Mouse (Mus musculus) MEL (cell line): ENCODE measurements around the gene Plxna3. TPM values are rescaled to one million over a fixed set of nuclear protein-coding genes. Genes with fewer than 3 reads are reported as not detected.
A peak's percentile ranks its signal among the peaks of the same experiment; 100 is the strongest.

Experiments
- DNase-seq: peaks from one replicate; pipeline ENCODE4 v3.0.0; 2011; ENCODE audit warnings: low read depth, low spot score
- H3K27ac ChIP-seq: 2 replicates; pipeline ENCODE4 v1.5.1; 2012; ENCODE audit warnings: low read depth, mild to moderate bottlenecking, control low read depth, low read length, moderate library complexity; ENCODE audit not compliant: control insufficient read depth
- H3K27me3 ChIP-seq, 2 experiments: fragments of 150-350 bp in 1 of 2; sonication (generic) in 1 of 2; 2 replicates each; pipeline ENCODE4 v1.6.1; 2012; ENCODE audit warnings: low read length in 2 of 2, mild to moderate bottlenecking in 2 of 2, improper control_type of control experiment in 1 of 2, moderate library complexity in 1 of 2; ENCODE audit not compliant: insufficient read depth in 2 of 2, control insufficient read depth in 1 of 2
- H3K36me3 ChIP-seq, 2 experiments: 2 replicates each; pipeline ENCODE4 v1.6.1; 2012 to 2014; ENCODE audit warnings: low read length in 2 of 2, improper control_type of control experiment in 1 of 2, inconsistent platforms in 1 of 2, mild to moderate bottlenecking in 1 of 2; ENCODE audit not compliant: insufficient read depth in 2 of 2, control insufficient read depth in 1 of 2
- H3K4me1 ChIP-seq, 2 experiments: fragments of 150-350 bp in 1 of 2; sonication (generic) in 1 of 2; 2 replicates each; pipeline ENCODE4 v1.6.1; 2012; ENCODE audit warnings: low read length in 2 of 2, improper control_type of control experiment in 1 of 2, mild to moderate bottlenecking in 1 of 2; ENCODE audit not compliant: insufficient read depth in 2 of 2, control insufficient read depth in 1 of 2
- H3K4me3 ChIP-seq, 2 experiments: fragments of 150-350 bp in 1 of 2; sonication (generic) in 1 of 2; 2 replicates each; pipeline ENCODE4 v1.5.1; 2012; ENCODE audit warnings: low read depth in 2 of 2, low read length in 2 of 2, mild to moderate bottlenecking in 2 of 2, moderate library complexity in 2 of 2, control low read depth in 1 of 2, improper control_type of control experiment in 1 of 2; ENCODE audit not compliant: control insufficient read depth in 1 of 2, insufficient read depth in 1 of 2
- H3K79me2 ChIP-seq: 2 replicates; pipeline ENCODE4 v1.6.1; 2012; ENCODE audit warnings: mild to moderate bottlenecking, low read length, moderate library complexity; ENCODE audit not compliant: control insufficient read depth, poor library complexity, insufficient read depth
- H3K9ac ChIP-seq: 2 replicates; pipeline ENCODE4 v1.6.1; 2012; ENCODE audit warnings: low read depth, mild to moderate bottlenecking, control low read depth, low read length, moderate library complexity; ENCODE audit not compliant: control insufficient read depth, poor library complexity, severe bottlenecking
- H3K9me3 ChIP-seq: fragments of 150-350 bp; sonication (generic); replicated peaks from 2 replicates; pipeline ENCODE4 v1.6.1; 2012; ENCODE audit warnings: mild to moderate bottlenecking, low read length, improper control_type of control experiment, moderate library complexity; ENCODE audit not compliant: insufficient read depth
- CTCF ChIP-seq, 3 experiments: IDR thresholded peaks in 2 of 3; conservative IDR thresholded peaks in 1 of 3; 2 replicates each; pipeline ENCODE4 v1.5.1; 2011 to 2012; ENCODE audit warnings: low read length in 3 of 3, low read depth in 2 of 3, mild to moderate bottlenecking in 2 of 3, improper control_type of control experiment in 1 of 3, inconsistent platforms in 1 of 3, mixed read lengths in 1 of 3, moderate library complexity in 1 of 3; ENCODE audit not compliant: control insufficient read depth in 1 of 3, insufficient read depth in 1 of 3, poor library complexity in 1 of 3, severe bottlenecking in 1 of 3
- E2F4 ChIP-seq: IDR thresholded peaks from 2 replicates; pipeline ENCODE4 v1.6.1; 2011; ENCODE audit warnings: low read depth, low read length, improper control_type of control experiment, borderline replicate concordance
- GATA1 ChIP-seq: IDR thresholded peaks from 2 replicates; pipeline ENCODE4 v1.6.1; 2011; ENCODE audit warnings: low read depth, low read length, improper control_type of control experiment
- HCFC1 ChIP-seq: IDR thresholded peaks from 2 replicates; pipeline ENCODE4 v1.6.1; 2012; ENCODE audit warnings: low read depth, mild to moderate bottlenecking, inconsistent platforms, low read length, improper control_type of control experiment, moderate library complexity
- JUND ChIP-seq: IDR thresholded peaks from 2 replicates; pipeline ENCODE4 v1.6.1; 2011; ENCODE audit warnings: low read depth, mild to moderate bottlenecking, improper control_type of control experiment, low read length
- KAT2A ChIP-seq: conservative IDR thresholded peaks from 2 replicates; pipeline ENCODE4 v1.6.1; 2012; ENCODE audit warnings: low read depth, low read length, improper control_type of control experiment, inconsistent platforms
- MAFK ChIP-seq: IDR thresholded peaks from 2 replicates; pipeline ENCODE4 v1.6.1; 2011; ENCODE audit warnings: low read depth, mild to moderate bottlenecking, low read length, improper control_type of control experiment, borderline replicate concordance
- MXI1 ChIP-seq: IDR thresholded peaks from 2 replicates; pipeline ENCODE4 v1.6.1; 2011; ENCODE audit warnings: mild to moderate bottlenecking, low read depth, low read length, improper control_type of control experiment
- MYB ChIP-seq: IDR thresholded peaks from 2 replicates; pipeline ENCODE4 v1.6.1; 2011; ENCODE audit warnings: mild to moderate bottlenecking, low read depth, low read length, improper control_type of control experiment
- MYC ChIP-seq: IDR thresholded peaks from 2 replicates; pipeline ENCODE4 v1.6.1; 2011; ENCODE audit warnings: low read depth, mild to moderate bottlenecking, low read length, improper control_type of control experiment, moderate library complexity
- NELFE ChIP-seq: IDR thresholded peaks from 2 replicates; pipeline ENCODE4 v1.6.1; 2011; ENCODE audit warnings: low read depth, low read length, improper control_type of control experiment
- NRF1 ChIP-seq: IDR thresholded peaks from 2 replicates; pipeline ENCODE4 v1.6.1; 2014; ENCODE audit warnings: low read depth, mild to moderate bottlenecking, inconsistent platforms, low read length, improper control_type of control experiment, moderate library complexity; ENCODE audit not compliant: poor library complexity, insufficient read depth, severe bottlenecking
- POLR2A ChIP-seq, 2 experiments: IDR thresholded peaks; 2 replicates each; pipeline ENCODE4 v1.6.1; 2011 to 2012; ENCODE audit warnings: low read length in 2 of 2, mild to moderate bottlenecking in 2 of 2, control low read depth in 1 of 2, improper control_type of control experiment in 1 of 2, low read depth in 1 of 2, moderate library complexity in 1 of 2; ENCODE audit not compliant: control insufficient read depth in 1 of 2, insufficient read depth in 1 of 2, poor library complexity in 1 of 2
- POLR2AphosphoS5 ChIP-seq: IDR thresholded peaks from 2 replicates; pipeline ENCODE4 v1.6.1; 2012; ENCODE audit warnings: low read depth, borderline replicate concordance, mild to moderate bottlenecking, inconsistent platforms, low read length, moderate library complexity, mixed read lengths
- RAD21 ChIP-seq: IDR thresholded peaks from 2 replicates; pipeline ENCODE4 v1.6.1; 2011; ENCODE audit warnings: mild to moderate bottlenecking, low read depth, low read length, improper control_type of control experiment
- TAL1 ChIP-seq: IDR thresholded peaks from 2 replicates; pipeline ENCODE4 v1.6.1; 2012; ENCODE audit warnings: mild to moderate bottlenecking, inconsistent platforms, low read length, moderate library complexity, mixed read lengths
- TBP ChIP-seq: IDR thresholded peaks from 2 replicates; pipeline ENCODE4 v1.8.0; 2011; ENCODE audit warnings: low read depth, low read length, improper control_type of control experiment
- TCF12 ChIP-seq: IDR thresholded peaks from 2 replicates; pipeline ENCODE4 v1.6.1; 2014; ENCODE audit warnings: low read depth, mild to moderate bottlenecking, inconsistent platforms, low read length, improper control_type of control experiment, moderate library complexity
- USF2 ChIP-seq, 2 experiments: IDR thresholded peaks; 2 replicates each; pipeline ENCODE4 v1.6.1; 2011 to 2012; ENCODE audit warnings: improper control_type of control experiment in 2 of 2, low read length in 2 of 2, borderline replicate concordance in 1 of 2, inconsistent platforms in 1 of 2, low read depth in 1 of 2, mild to moderate bottlenecking in 1 of 2; ENCODE audit not compliant: insufficient read depth in 1 of 2
- ZMIZ1 ChIP-seq: IDR thresholded peaks from 2 replicates; pipeline ENCODE4 v1.6.1; 2012; ENCODE audit warnings: low read depth, mild to moderate bottlenecking, inconsistent platforms, low read length, improper control_type of control experiment, moderate library complexity
- polyA plus RNA-seq, 2 experiments: library from polyadenylated mRNA; stranded (reverse) in 1 of 2; unstranded in 1 of 2; fragments of >175 nt in 1 of 2; fragments of >200 nt in 1 of 2; gene quantifications; 2 replicates each; pipeline versions ENCODE4 v1.2.1 to v1.2.4; 2012; ENCODE audit warnings: low replicate concordance in 2 of 2, low read depth in 1 of 2; ENCODE audit not compliant: insufficient read length in 2 of 2, insufficient read depth in 1 of 2, missing spikeins in 1 of 2
- total RNA-seq: library from RNA; depleted of rRNA; stranded (reverse); fragments of 300-350 nt; gene quantifications from 2 replicates; pipeline ENCODE4 v1.2.3, GENCODE M21; 2012; rRNA removed

The Plxna3 gene
- total and polyA plus RNA-seq, 3 experiments = 8.3 to 13.7 TPM; not detected in 1

- Histone ChIP-seq H3K4me3 (peak within 1 kb of the TSS; percentile 80 to 85), H3K27me3 (no peaks in the 10 kb centered on the region), H3K9me3 (no peaks in the 10 kb centered on the region), H3K9ac (peak within 1 kb of the TSS; percentile 79), H3K27ac (peak within 1 kb of the TSS; percentile 83), H3K79me2 (no peaks in the 10 kb centered on the region; the same call in 1 of the 2 replicates), H3K4me1 (peaks cover 0 to 6% of the 10 kb centered on the region in 2 experiments; a peak in 1 of 4 replicates)
- TF ChIP-seq MYB (no peak), ZMIZ1 (no peak), MYC (no peak), HCFC1 (peak; percentile 73), GATA1 (0 out of 2 replicates have a peak, but pooled peaks have one; percentile 33), USF2 (IDR thresholded peaks at IDR 0.05; ENCODE audit: borderline replicate concordance in 1 of 2, insufficient read depth in 1 of 2, low read depth in 1 of 2, low read length in 2 of 2) (no peak), MAFK (no peak), E2F4 (no peak), RAD21 (peak; percentile 0; the same call in 1 of the 2 replicates), NRF1 (no peak), NELFE (peak; percentile 73), JUND (peak; percentile 42; the same call in 1 of the 2 replicates), TBP (peak; percentile 65; the same call in 1 of the 2 replicates), TCF12 (peak; percentile 32; the same call in 1 of the 2 replicates), TAL1 (peak; percentile 46), POLR2A (IDR thresholded peaks at IDR 0.05; ENCODE audit: control insufficient read depth in 1 of 2, insufficient read depth in 1 of 2, low read depth in 1 of 2, low read length in 2 of 2, poor library complexity in 1 of 2) (peak; percentile 44 to 80; a peak in 3 of 4 replicates), POLR2AphosphoS5 (no peak), MXI1 (peak; percentile 35; the same call in 1 of the 2 replicates), CTCF (IDR thresholded peaks at IDR 0.05 in 2 of 3, conservative IDR thresholded peaks at IDR 0.05 in 1 of 3; ENCODE audit: control insufficient read depth in 1 of 3, insufficient read depth in 1 of 3, low read depth in 2 of 3, low read length in 3 of 3, poor library complexity in 1 of 3, severe bottlenecking in 1 of 3) (peak in 1 of 3 experiments; percentile 20; a peak in 1 of 6 replicates), KAT2A (no peak)
- TF ChIP-seq, all 39 proteins: peak for 11
- DNase-seq = peak; percentile 94
- H3K36me3 ChIP-seq = peaks cover 0 to 10% of the 10 kb centered on the region in 2 experiments; a peak in 2 of 4 replicates
Measured at GRCm38 (mm10) chrX:74392535-74393443, 63.9 kb downstream of the Plxna3 start, which contains the start of the genes Fam3a and Ikbkg. Gene Fam3a, minus strand, starts transcription at chrX:74393272. Gene Ikbkg, plus strand, starts transcription at chrX:74393290.

Other genes with a start within 250 kb of the Plxna3 start
- gene Opn1mw, start 201.6 kb upstream of the Plxna3 start, total RNA-seq = not detected in 2 replicates
- not detected for gene Opn1mw, start 201.6 kb upstream of the Plxna3 start, polyA plus RNA-seq
- 12.5 and 16.2 TPM in 2 replicates for gene Mecp2, start 193.7 kb upstream of the Plxna3 start, total RNA-seq
- gene Mecp2, start 193.7 kb upstream of the Plxna3 start, polyA plus RNA-seq = 10 to 100 TPM in 1 of 2 experiments, not detected in 1; 20.7 TPM
- gene Tex28, start 161.2 kb upstream of the Plxna3 start, total RNA-seq = not detected in 2 replicates
- gene Tex28, start 161.2 kb upstream of the Plxna3 start, polyA plus RNA-seq = not detected
- gene Tktl1, start 151.8 kb upstream of the Plxna3 start, total RNA-seq = not detected in 2 replicates
- gene Tktl1, start 151.8 kb upstream of the Plxna3 start, polyA plus RNA-seq = under 1 TPM in 1 of 2 experiments, not detected in 1; 0.04 TPM
- gene Flna, start 79.2 kb upstream of the Plxna3 start, total RNA-seq = 111 and 155 TPM in 2 replicates
- gene Flna, start 79.2 kb upstream of the Plxna3 start, polyA plus RNA-seq = 100 to 1,000 TPM; 147 to 233 TPM
- 52.2 and 55.5 TPM in 2 replicates for gene Emd, start 74.4 kb upstream of the Plxna3 start, total RNA-seq
- gene Emd, start 74.4 kb upstream of the Plxna3 start, polyA plus RNA-seq = 100 to 1,000 TPM; 130 to 157 TPM
- gene Rpl10, start 58.3 kb upstream of the Plxna3 start, total RNA-seq = 3,229 and 3,230 TPM in 2 replicates
- gene Rpl10, start 58.3 kb upstream of the Plxna3 start, polyA plus RNA-seq = 100 to 1,000 TPM in 1 of 2 experiments, not detected in 1; 232 TPM
- gene Taz, start 47.2 kb upstream of the Plxna3 start, total RNA-seq = 26.1 and 28.0 TPM in 2 replicates
- 10 to 100 TPM in 1 of 2 experiments, not detected in 1; 34.1 TPM for gene Taz, start 47.2 kb upstream of the Plxna3 start, polyA plus RNA-seq
- 5.0 and 5.6 TPM in 2 replicates for gene Dnase1l1, start 46.7 kb upstream of the Plxna3 start, total RNA-seq
- 1 to 10 TPM in 1 of 2 experiments, not detected in 1; 9.5 TPM for gene Dnase1l1, start 46.7 kb upstream of the Plxna3 start, polyA plus RNA-seq
- gene Atp6ap1, start 32.0 kb upstream of the Plxna3 start, total RNA-seq = 31.7 and 41.6 TPM in 2 replicates
- 100 to 1,000 TPM in 1 of 2 experiments, 10 to 100 TPM in 1; 75.5 to 355 TPM for gene Atp6ap1, start 32.0 kb upstream of the Plxna3 start, polyA plus RNA-seq
- gene Gdi1, start 24.1 kb upstream of the Plxna3 start, total RNA-seq = 5.2 and 6.4 TPM in 2 replicates
- 10 to 100 TPM in 1 of 2 experiments, not detected in 1; 24.5 TPM for gene Gdi1, start 24.1 kb upstream of the Plxna3 start, polyA plus RNA-seq
- 43.6 and 46.3 TPM in 2 replicates for gene Fam50a, start 16.0 kb upstream of the Plxna3 start, total RNA-seq
- gene Fam50a, start 16.0 kb upstream of the Plxna3 start, polyA plus RNA-seq = 100 to 1,000 TPM in 1 of 2 experiments, 10 to 100 TPM in 1; 64.8 to 107 TPM
- 52.7 and 61.7 TPM in 2 replicates for gene Lage3, start 24.6 kb downstream of the Plxna3 start, total RNA-seq
- 10 to 100 TPM in 1 of 2 experiments, not detected in 1; 88.1 TPM for gene Lage3, start 24.6 kb downstream of the Plxna3 start, polyA plus RNA-seq
- 23.4 and 24.0 TPM in 2 replicates for gene Ubl4a, start 44.2 kb downstream of the Plxna3 start, total RNA-seq
- 10 to 100 TPM in 1 of 2 experiments, not detected in 1; 82.4 TPM for gene Ubl4a, start 44.2 kb downstream of the Plxna3 start, polyA plus RNA-seq
- 13.7 and 19.4 TPM in 2 replicates for gene Slc10a3, start 44.3 kb downstream of the Plxna3 start, total RNA-seq
- 10 to 100 TPM in 1 of 2 experiments, not detected in 1; 16.0 TPM for gene Slc10a3, start 44.3 kb downstream of the Plxna3 start, polyA plus RNA-seq
- gene Fam3a, start 64.2 kb downstream of the Plxna3 start, total RNA-seq = 4.8 and 6.4 TPM in 2 replicates
- 10 to 100 TPM in 1 of 2 experiments, not detected in 1; 14.6 TPM for gene Fam3a, start 64.2 kb downstream of the Plxna3 start, polyA plus RNA-seq
- gene Ikbkg, start 64.2 kb downstream of the Plxna3 start, total RNA-seq = 26.6 and 29.1 TPM in 2 replicates
- gene Ikbkg, start 64.2 kb downstream of the Plxna3 start, polyA plus RNA-seq = 10 to 100 TPM in 1 of 2 experiments, not detected in 1; 21.7 TPM
- gene G6pdx, start 100.1 kb downstream of the Plxna3 start, total RNA-seq = 27.9 and 37.0 TPM in 2 replicates
- gene G6pdx, start 100.1 kb downstream of the Plxna3 start, polyA plus RNA-seq = 10 to 100 TPM in 1 of 2 experiments, not detected in 1; 54.1 TPM
- not detected in 2 replicates for gene Gm6880, start 152.3 kb downstream of the Plxna3 start, total RNA-seq
- not detected for gene Gm6880, start 152.3 kb downstream of the Plxna3 start, polyA plus RNA-seq
- not detected in 2 replicates for gene Olfr1326-ps1, start 245.8 kb downstream of the Plxna3 start, total RNA-seq
- not detected for gene Olfr1326-ps1, start 245.8 kb downstream of the Plxna3 start, polyA plus RNA-seq